In genomic region chr11:115647459-115647858, GRCm38 (mm10) we compare ENCODE assay signal across 8 mouse cellular contexts. TPM values are rescaled to one million over a fixed set of nuclear protein-coding genes. Genes with fewer than 3 reads are reported as not detected.
DNase-seq lines count a peak whose midpoint lies in the region; ATAC-seq and TF ChIP-seq lines count a peak whose summit lies in the region.

No protein-coding gene starts in this region.

- peaks cover 34% of the 10 kb centered on the region for H3K36me3 ChIP-seq in forebrain, postnatal 0 days (ENCODE audit: insufficient read depth)
- no peaks in the 10 kb centered on the region; the same call in 1 of the 2 replicates for H3K36me3 ChIP-seq in forebrain, embryonic 11.5 days (ENCODE audit: control insufficient read depth, insufficient read depth, low read length)
- peaks cover 25% of the 10 kb centered on the region for H3K36me3 ChIP-seq in spleen, adult 2 months (ENCODE audit: control insufficient read depth, insufficient read depth, low read length)
- peaks cover 62% of the 10 kb centered on the region for H3K36me3 ChIP-seq in liver, embryonic 13.5 days

- H3K9me3 ChIP-seq in forebrain, postnatal 0 days (ENCODE audit: low read length) = no peaks in the 10 kb centered on the region
- no peaks in the 10 kb centered on the region for H3K9me3 ChIP-seq in forebrain, embryonic 11.5 days (ENCODE audit: control insufficient read depth, low read length)
- H3K9me3 ChIP-seq in liver, embryonic 13.5 days (replicated peaks) = no peaks in the 10 kb centered on the region

- H3K27me3 ChIP-seq in forebrain, postnatal 0 days (ENCODE audit: insufficient read depth, low read length) = no peaks in the 10 kb centered on the region
- no peaks in the 10 kb centered on the region for H3K27me3 ChIP-seq in forebrain, embryonic 11.5 days (ENCODE audit: control insufficient read depth, insufficient read depth, low read length)
- H3K27me3 ChIP-seq in spleen, adult 2 months (ENCODE audit: control insufficient read depth, insufficient read depth, low read length) = no peaks in the 10 kb centered on the region
- H3K27me3 ChIP-seq in liver, embryonic 13.5 days = no peaks in the 10 kb centered on the region

- H3K27ac ChIP-seq in forebrain, postnatal 0 days (ENCODE audit: low read depth, low read length) = no peak overlapping the region
- no peak overlapping the region for H3K27ac ChIP-seq in forebrain, embryonic 11.5 days (ENCODE audit: low read depth, low read length)
- H3K27ac ChIP-seq in spleen, adult 2 months (ENCODE audit: insufficient read depth, low read length) = no peak overlapping the region
- H3K27ac ChIP-seq in liver, embryonic 13.5 days = no peak overlapping the region

- DNase-seq in forebrain, postnatal 0 days = peak; percentile 87
- no peak for DNase-seq in forebrain, embryonic 11.5 days (ENCODE audit: low spot score)
- DNase-seq in spleen, adult 2 months (ENCODE audit: low read depth in 1 of 2, low spot score in 2 of 2) = peak; percentile 51 to 64
- DNase-seq in spleen, adult 12 weeks (ENCODE audit: low spot score) = no peak
- peak; percentile 67 for DNase-seq in c-Kit-positive CD71-positive TER-119-negative erythroid progenitor cells, embryonic 14.5 days (ENCODE audit: low read depth)
- peak; percentile 46 to 66 for DNase-seq in heart, adult 9 months (ENCODE audit: low spot score in 2 of 2)
- DNase-seq in liver, embryonic 13.5 days = peak; percentile 34
- DNase-seq in spleen, postnatal 36 days (ENCODE audit: low spot score in 2 of 2) = peak; percentile 57 to 72

- H3K4me1 ChIP-seq in forebrain, postnatal 0 days (ENCODE audit: insufficient read depth) = no peaks in the 10 kb centered on the region
- no peaks in the 10 kb centered on the region for H3K4me1 ChIP-seq in forebrain, embryonic 11.5 days (replicated peaks; ENCODE audit: control insufficient read depth, insufficient read depth, low read length)
- peaks cover 12% of the 10 kb centered on the region; the same call in 1 of the 2 replicates for H3K4me1 ChIP-seq in spleen, adult 2 months (ENCODE audit: control insufficient read depth, insufficient read depth, insufficient read length)
- 0 out of 2 replicates have a peak, but pooled peaks cover 3% of the 10 kb centered on the region for H3K4me1 ChIP-seq in liver, embryonic 13.5 days (replicated peaks)

- no peak overlapping the region for H3K9ac ChIP-seq in forebrain, postnatal 0 days
- no peak overlapping the region for H3K9ac ChIP-seq in forebrain, embryonic 11.5 days (ENCODE audit: low read length)
- H3K9ac ChIP-seq in liver, embryonic 13.5 days = no peak overlapping the region

- no peak for TF ChIP-seq POLR2A in spleen, adult 2 months (IDR thresholded peaks at IDR 0.05; ENCODE audit: low read depth, low read length)

- peak; percentile 79 for TF ChIP-seq CTCF in forebrain, postnatal 0 days (IDR thresholded peaks at IDR 0.05; ENCODE audit: low read depth)
- TF ChIP-seq CTCF in spleen, adult 2 months (IDR thresholded peaks at IDR 0.05; ENCODE audit: extremely low read depth, insufficient read depth, insufficient read length, insufficient replicate concordance) = peak; percentile 37; the same call in 1 of the 2 replicates

- 44% methylated on average over 6 of the region's 6 CpGs for WGBS in forebrain, postnatal 0 days
- 67% methylated on average over 6 of the region's 6 CpGs for WGBS in forebrain, embryonic 11.5 days
- 51% methylated on average over 6 of the region's 6 CpGs for WGBS in spleen, adult 2 months
- 68% methylated on average over 6 of the region's 6 CpGs for WGBS in liver, embryonic 13.5 days (ENCODE audit: insufficient replicate concordance)

- no peak for ATAC-seq in forebrain, postnatal 0 days
- ATAC-seq in forebrain, embryonic 11.5 days (replicated peaks; ENCODE audit: low FRiP score) = no peak
- no peak for ATAC-seq in liver, embryonic 13.5 days (ENCODE audit: low read depth)

- no peak overlapping the region for H3K4me2 ChIP-seq in forebrain, postnatal 0 days (ENCODE audit: low read depth)
- no peak overlapping the region for H3K4me2 ChIP-seq in forebrain, embryonic 11.5 days (ENCODE audit: low read depth, low read length, severe bottlenecking)
- H3K4me2 ChIP-seq in liver, embryonic 13.5 days = no peak overlapping the region

- no peak overlapping the region for H3K4me3 ChIP-seq in forebrain, postnatal 0 days (ENCODE audit: low read depth, low read length)
- H3K4me3 ChIP-seq in forebrain, embryonic 11.5 days (ENCODE audit: low read depth, low read length) = no peak overlapping the region
- no peak overlapping the region for H3K4me3 ChIP-seq in spleen, adult 2 months (ENCODE audit: extremely low read depth, insufficient read depth, insufficient read length)
- no peak overlapping the region for H3K4me3 ChIP-seq in liver, embryonic 13.5 days (replicated peaks)

RNA-seq across cellular contexts. Expression of gene Slc25a19, which starts 19.4 kb away (rescaled TPM):
- 34.3 and 38.7 TPM in 2 replicates for total RNA-seq in forebrain, postnatal 0 days (2014; rRNA removed)
- 51.1 and 51.7 TPM in 2 replicates for polyA plus RNA-seq in forebrain, postnatal 0 days (2015; fragmentation: Nextera tagmentation; extraction: Ambion mirVana)
- 26.4 and 27.7 TPM in 2 replicates for polyA plus RNA-seq in forebrain, embryonic 11.5 days (2014; fragmentation: Nextera tagmentation; extraction: Ambion mirVana)
- polyA plus RNA-seq in spleen, adult 2 months (2012; rRNA removed) = 64.0 and 82.0 TPM in 2 replicates
- 12.2 and 15.8 TPM in 2 replicates for polyA plus RNA-seq in liver, embryonic 13.5 days (2015; fragmentation: Nextera tagmentation; extraction: Ambion mirVana)

RNA-seq across cellular contexts. Expression of gene Mif4gd, which starts 34.7 kb away (rescaled TPM):
- 12.2 and 16.9 TPM in 2 replicates for total RNA-seq in forebrain, postnatal 0 days (2014; rRNA removed)
- 14.4 and 19.4 TPM in 2 replicates for polyA plus RNA-seq in forebrain, postnatal 0 days (2015; fragmentation: Nextera tagmentation; extraction: Ambion mirVana)
- polyA plus RNA-seq in forebrain, embryonic 11.5 days (2014; fragmentation: Nextera tagmentation; extraction: Ambion mirVana) = 19.2 and 22.6 TPM in 2 replicates
- polyA plus RNA-seq in spleen, adult 2 months (2012; rRNA removed) = 175 and 210 TPM in 2 replicates
- polyA plus RNA-seq in liver, embryonic 13.5 days (2015; fragmentation: Nextera tagmentation; extraction: Ambion mirVana) = 26.8 and 30.3 TPM in 2 replicates

RNA-seq across cellular contexts. Expression of gene Gga3, which starts 43.6 kb away (rescaled TPM):
- total RNA-seq in forebrain, postnatal 0 days (2014; rRNA removed) = 34.0 and 34.5 TPM in 2 replicates
- 15.2 and 18.5 TPM in 2 replicates for polyA plus RNA-seq in forebrain, postnatal 0 days (2015; fragmentation: Nextera tagmentation; extraction: Ambion mirVana)
- 36.5 and 37.1 TPM in 2 replicates for polyA plus RNA-seq in forebrain, embryonic 11.5 days (2014; fragmentation: Nextera tagmentation; extraction: Ambion mirVana)
- 39.4 and 40.9 TPM in 2 replicates for polyA plus RNA-seq in spleen, adult 2 months (2012; rRNA removed)
- polyA plus RNA-seq in liver, embryonic 13.5 days (2015; fragmentation: Nextera tagmentation; extraction: Ambion mirVana) = 8.5 and 10.5 TPM in 2 replicates

RNA-seq across cellular contexts. Expression of gene Mrps7, which starts 43.7 kb away (rescaled TPM):
- 34.6 and 46.3 TPM in 2 replicates for total RNA-seq in forebrain, postnatal 0 days (2014; rRNA removed)
- polyA plus RNA-seq in forebrain, postnatal 0 days (2015; fragmentation: Nextera tagmentation; extraction: Ambion mirVana) = 74.1 and 78.1 TPM in 2 replicates
- polyA plus RNA-seq in forebrain, embryonic 11.5 days (2014; fragmentation: Nextera tagmentation; extraction: Ambion mirVana) = 93.9 and 95.3 TPM in 2 replicates
- 10.6 and 13.6 TPM in 2 replicates for polyA plus RNA-seq in spleen, adult 2 months (2012; rRNA removed)
- 71.5 and 77.4 TPM in 2 replicates for polyA plus RNA-seq in liver, embryonic 13.5 days (2015; fragmentation: Nextera tagmentation; extraction: Ambion mirVana)

Comparison
In these comparisons a context has a peak if more than half of its experiments do, and no peak if none do; other contexts are left out.
1. DNase-seq: peak in forebrain, postnatal 0 days (single experiment), spleen, adult 2 months (2 of 2), c-Kit-positive CD71-positive TER-119-negative erythroid progenitor cells, embryonic 14.5 days (single experiment), heart, adult 9 months (2 of 2), liver, embryonic 13.5 days (single experiment) and spleen, postnatal 36 days (2 of 2); none in forebrain, embryonic 11.5 days (single experiment) and spleen, adult 12 weeks (single experiment).